Mouse (Mus musculus): ENCODE data around the gene Col11a2. TPM values are rescaled to one million over a fixed set of nuclear protein-coding genes. Genes with fewer than 3 reads are reported as not detected.

Gene Col11a2
- polyA plus RNA-seq, 1 experiment from 2014 or later = 1.3 TPM

DNA sequence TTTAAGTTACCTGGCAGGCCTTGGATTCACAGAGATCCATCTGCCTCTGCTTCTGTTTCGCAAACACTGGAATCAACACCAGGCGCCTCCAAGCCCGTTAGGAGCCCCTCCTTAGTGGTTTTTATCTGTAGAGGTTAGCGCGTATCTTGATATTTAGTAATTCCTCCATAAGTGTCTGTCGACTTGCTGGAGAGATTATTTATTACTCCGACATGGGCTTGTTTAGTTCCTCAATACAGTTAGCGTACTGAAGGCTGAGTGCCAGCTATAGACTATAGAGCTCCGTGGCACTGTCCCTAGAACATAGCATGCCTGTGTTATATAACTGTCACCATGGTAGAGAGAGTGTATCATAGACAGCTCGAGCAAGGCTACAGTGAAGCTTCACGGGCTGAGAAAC is 48.9 kb downstream of the Col11a2 start:
- no peak overlapping the region for H3K4me2 ChIP-seq (ENCODE audit: low read depth, low read length, severe bottlenecking)
- no peak overlapping the region for H3K27ac ChIP-seq (ENCODE audit: low read depth, low read length)
- H3K9me3 ChIP-seq (ENCODE audit: control insufficient read depth, low read length) = no peaks in the 10 kb centered on the region
- WGBS = 93% methylated on average over 11 of the region's 11 CpGs
- H3K4me1 ChIP-seq (replicated peaks; ENCODE audit: control insufficient read depth, insufficient read depth, low read length) = no peaks in the 10 kb centered on the region
- no peaks in the 10 kb centered on the region for H3K27me3 ChIP-seq (ENCODE audit: control insufficient read depth, insufficient read depth, low read length)
- no peak for DNase-seq (ENCODE audit: low spot score)
- H3K4me3 ChIP-seq (ENCODE audit: low read depth, low read length) = no peak overlapping the region
- no peak for ATAC-seq (replicated peaks; ENCODE audit: low FRiP score)
- H3K36me3 ChIP-seq (ENCODE audit: control insufficient read depth, insufficient read depth, low read length) = no peaks in the 10 kb centered on the region
- no peak overlapping the region for H3K9ac ChIP-seq (ENCODE audit: low read length)

DNA sequence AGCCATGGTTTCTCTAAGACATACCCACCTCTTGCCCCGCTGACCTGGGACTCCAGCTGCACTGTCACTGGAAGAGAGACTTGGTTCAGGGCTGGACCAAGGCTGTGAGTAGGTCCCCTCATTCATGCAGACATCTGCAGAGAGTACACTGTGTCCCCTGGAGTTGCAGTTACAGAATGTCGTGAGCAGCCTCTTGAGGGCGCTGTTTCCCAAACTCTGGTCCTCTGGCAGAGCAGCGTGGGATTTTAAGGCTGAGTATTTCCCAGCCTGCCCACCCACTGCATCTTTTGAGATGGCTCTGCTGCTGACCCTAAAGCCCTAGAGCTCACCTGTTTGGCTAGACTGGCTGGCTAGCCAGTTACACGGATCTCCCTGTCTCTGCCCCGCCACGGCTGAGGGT is 51.7 kb downstream of the Col11a2 start:
- no peak overlapping the region for H3K4me3 ChIP-seq (ENCODE audit: low read depth, low read length)
- no peak for ATAC-seq (replicated peaks; ENCODE audit: low FRiP score)
- H3K4me2 ChIP-seq (ENCODE audit: low read depth, low read length, severe bottlenecking) = no peak overlapping the region
- no peaks in the 10 kb centered on the region for H3K36me3 ChIP-seq (ENCODE audit: control insufficient read depth, insufficient read depth, low read length)
- H3K27ac ChIP-seq (ENCODE audit: low read depth, low read length) = no peak overlapping the region
- DNase-seq (ENCODE audit: low spot score) = peak; percentile 63
- H3K9me3 ChIP-seq (ENCODE audit: control insufficient read depth, low read length) = no peaks in the 10 kb centered on the region
- WGBS = 45% methylated on average over 7 of the region's 7 CpGs
- H3K4me1 ChIP-seq (replicated peaks; ENCODE audit: control insufficient read depth, insufficient read depth, low read length) = no peaks in the 10 kb centered on the region
- H3K9ac ChIP-seq (ENCODE audit: low read length) = no peak overlapping the region
- H3K27me3 ChIP-seq (ENCODE audit: control insufficient read depth, insufficient read depth, low read length) = no peaks in the 10 kb centered on the region

DNA sequence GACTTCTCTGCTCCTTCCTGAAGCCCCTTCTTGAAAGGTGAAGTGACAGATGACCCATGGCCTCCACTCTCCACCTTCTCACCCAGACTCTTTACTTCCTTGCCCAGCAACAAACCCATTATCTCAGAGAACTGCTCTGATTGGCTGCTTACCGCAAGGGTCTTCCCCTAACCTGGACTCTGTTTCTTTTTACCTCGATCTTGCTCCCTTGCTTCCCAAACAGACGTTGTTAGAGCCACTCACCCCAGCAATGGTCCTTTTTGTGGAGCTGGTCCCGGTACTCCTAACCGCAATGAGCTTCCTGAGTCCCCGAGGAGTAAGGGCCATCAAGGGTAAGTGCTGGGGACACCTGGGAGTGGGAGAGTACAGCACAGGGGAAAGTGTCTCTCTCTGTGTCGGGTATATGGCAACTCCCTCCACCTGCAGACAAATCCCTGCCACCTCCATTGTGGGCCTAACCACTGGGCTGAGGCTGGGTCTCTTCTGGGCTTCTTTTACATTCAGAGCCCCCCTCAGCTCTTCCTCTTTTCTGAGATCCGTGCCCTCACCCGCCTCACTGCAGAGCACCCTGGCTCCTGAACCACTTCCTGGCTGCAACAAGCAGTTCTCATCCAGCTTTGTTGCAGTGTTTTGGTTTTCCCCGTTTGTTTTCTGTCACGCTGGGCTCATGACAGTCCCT is 53.1 kb downstream of the Col11a2 start, which contains the start of gene H2-Oa:
Gene H2-Oa (plus strand): TSS at position 144 of the 679 bp plus-strand sequence.
- no peaks in the 10 kb centered on the region for H3K9me3 ChIP-seq (ENCODE audit: control insufficient read depth, low read length)
- no peak within 1 kb of the TSS for H3K4me3 ChIP-seq (ENCODE audit: low read depth, low read length)
- no peak within 1 kb of the TSS for H3K27ac ChIP-seq (ENCODE audit: low read depth, low read length)
- ATAC-seq (replicated peaks; ENCODE audit: low FRiP score) (no peak), DNase-seq (ENCODE audit: low spot score) (no peak)
- no peak within 1 kb of the TSS for H3K4me2 ChIP-seq (ENCODE audit: low read depth, low read length, severe bottlenecking)
- no peaks in the 10 kb centered on the region for H3K36me3 ChIP-seq (ENCODE audit: control insufficient read depth, insufficient read depth, low read length)
- H3K9ac ChIP-seq (ENCODE audit: low read length) = no peak within 1 kb of the TSS
- 52% methylated on average over 11 of the region's 11 CpGs for WGBS
- H3K4me1 ChIP-seq (replicated peaks; ENCODE audit: control insufficient read depth, insufficient read depth, low read length) = no peaks in the 10 kb centered on the region
- H3K27me3 ChIP-seq (ENCODE audit: control insufficient read depth, insufficient read depth, low read length) = no peaks in the 10 kb centered on the region

DNA sequence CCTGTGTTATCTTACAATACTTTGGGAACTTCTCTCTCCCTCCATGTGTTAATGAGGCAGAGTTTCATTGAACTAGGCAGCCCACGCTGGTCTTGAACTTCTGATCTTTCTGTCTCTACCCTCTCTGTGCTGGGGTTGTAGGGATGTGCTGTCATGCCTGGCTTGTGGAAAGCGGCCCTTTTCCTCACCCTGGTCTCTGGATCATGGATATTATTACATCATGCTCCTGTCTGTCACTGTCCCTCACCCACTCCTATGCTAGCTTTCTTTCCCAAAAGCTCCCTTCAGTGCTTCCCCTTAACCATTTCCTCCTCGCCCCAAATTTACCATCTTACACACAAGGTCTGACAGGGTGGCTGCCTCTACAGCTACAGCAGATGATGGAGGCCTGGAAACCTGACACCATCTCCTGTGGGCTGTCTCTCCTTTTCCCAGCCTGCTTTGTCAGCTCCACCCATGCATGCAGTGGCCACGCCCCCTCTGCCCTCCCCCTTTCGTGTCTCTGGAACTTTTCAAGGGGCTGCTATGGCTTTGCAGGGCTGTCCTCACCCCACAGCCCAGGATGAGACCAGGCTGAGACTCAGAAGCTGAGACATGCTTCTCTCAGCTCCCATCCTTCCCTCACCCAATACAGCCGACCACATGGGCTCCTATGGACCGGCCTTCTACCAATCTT is 54.1 kb downstream of the Col11a2 start:
- no peaks in the 10 kb centered on the region for H3K36me3 ChIP-seq (ENCODE audit: control insufficient read depth, insufficient read depth, low read length)
- no peak overlapping the region for H3K27ac ChIP-seq (ENCODE audit: low read depth, low read length)
- WGBS = 43% methylated on average over 7 of the region's 7 CpGs
- H3K4me1 ChIP-seq (replicated peaks; ENCODE audit: control insufficient read depth, insufficient read depth, low read length) = no peaks in the 10 kb centered on the region
- ATAC-seq (replicated peaks; ENCODE audit: low FRiP score) (peak; percentile 58), DNase-seq (ENCODE audit: low spot score) (peak; percentile 77)
- no peak overlapping the region for H3K9ac ChIP-seq (ENCODE audit: low read length)
- H3K4me2 ChIP-seq (ENCODE audit: low read depth, low read length, severe bottlenecking) = no peak overlapping the region
- H3K9me3 ChIP-seq (ENCODE audit: control insufficient read depth, low read length) = no peaks in the 10 kb centered on the region
- H3K27me3 ChIP-seq (ENCODE audit: control insufficient read depth, insufficient read depth, low read length) = no peaks in the 10 kb centered on the region
- H3K4me3 ChIP-seq (ENCODE audit: low read depth, low read length) = no peak overlapping the region

DNA sequence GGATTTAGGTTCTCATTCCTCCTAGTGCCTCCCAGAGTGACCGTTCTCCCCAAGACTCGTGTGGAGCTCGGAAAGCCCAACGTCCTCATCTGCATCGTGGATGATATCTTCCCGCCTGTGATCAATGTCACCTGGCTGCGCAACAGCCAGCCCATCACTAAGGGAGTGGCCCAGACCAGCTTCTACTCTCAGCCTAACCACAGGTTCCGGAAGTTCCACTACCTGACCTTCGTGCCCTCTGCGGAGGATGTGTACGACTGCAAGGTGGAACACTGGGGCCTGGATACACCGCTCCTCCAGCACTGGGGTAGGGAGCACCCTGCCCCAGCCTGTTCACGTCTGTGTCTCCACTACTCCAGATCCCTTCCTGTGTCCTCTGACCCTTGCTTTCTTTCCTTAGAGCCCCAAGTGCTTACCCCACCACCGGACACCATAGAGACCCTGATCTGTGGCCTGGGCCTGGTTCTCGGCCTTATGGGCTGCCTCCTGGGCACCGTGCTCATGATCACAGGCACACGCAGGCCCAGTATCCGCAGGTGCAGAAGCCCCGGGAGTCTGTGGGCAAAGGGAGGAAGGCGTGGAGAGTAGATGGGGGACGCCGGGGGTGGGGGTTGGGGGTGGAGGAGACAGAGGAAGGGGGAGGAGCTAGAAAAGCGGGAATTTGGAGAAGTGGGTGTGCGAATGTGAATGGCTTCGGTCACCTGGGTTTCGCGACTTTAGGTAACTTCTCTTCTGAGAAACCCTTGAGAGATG is 55.2 kb downstream of the Col11a2 start:
- DNase-seq (ENCODE audit: low spot score) (no peak), ATAC-seq (replicated peaks; ENCODE audit: low FRiP score) (no peak)
- Histone ChIP-seq H3K9ac (ENCODE audit: low read length) (no peak overlapping the region), H3K4me3 (ENCODE audit: low read depth, low read length) (no peak overlapping the region), H3K4me2 (ENCODE audit: low read depth, low read length, severe bottlenecking) (no peak overlapping the region), H3K36me3 (ENCODE audit: control insufficient read depth, insufficient read depth, low read length) (no peaks in the 10 kb centered on the region), H3K9me3 (ENCODE audit: control insufficient read depth, low read length) (no peaks in the 10 kb centered on the region), H3K27ac (ENCODE audit: low read depth, low read length) (no peak overlapping the region), H3K27me3 (ENCODE audit: control insufficient read depth, insufficient read depth, low read length) (no peaks in the 10 kb centered on the region), H3K4me1 (replicated peaks; ENCODE audit: control insufficient read depth, insufficient read depth, low read length) (no peaks in the 10 kb centered on the region)
- 83% methylated on average over 27 of the region's 27 CpGs for WGBS

DNA sequence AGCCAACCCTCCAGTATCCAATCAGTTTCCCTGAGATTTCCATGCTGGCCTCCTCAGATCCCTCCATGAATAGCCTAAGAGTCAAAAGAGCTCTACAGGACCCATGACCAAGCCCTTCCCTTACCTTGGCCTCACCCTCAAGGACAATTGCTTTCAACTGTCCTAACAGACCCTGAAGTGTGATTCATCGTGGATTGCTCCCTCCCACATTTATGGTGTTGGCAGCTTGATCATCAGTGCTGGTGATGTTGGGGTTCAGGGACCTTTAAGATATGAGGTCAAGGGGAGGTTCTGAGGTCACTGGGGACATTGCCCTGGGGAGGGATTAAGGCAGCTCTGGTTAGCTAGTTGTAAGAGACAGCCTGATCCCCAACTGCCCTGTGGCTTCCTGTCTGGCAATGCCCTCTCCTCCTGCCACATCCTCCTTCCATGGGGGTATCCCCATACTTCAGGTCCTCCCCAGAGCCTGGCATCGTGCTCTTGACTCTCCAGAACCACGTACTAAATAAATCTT is 57.3 kb downstream of the Col11a2 start:
- ATAC-seq (replicated peaks; ENCODE audit: low FRiP score) (no peak), DNase-seq (ENCODE audit: low spot score) (no peak)
- H3K27ac ChIP-seq (ENCODE audit: low read depth, low read length) = no peak overlapping the region
- H3K4me3 ChIP-seq (ENCODE audit: low read depth, low read length) = no peak overlapping the region
- no peaks in the 10 kb centered on the region for H3K9me3 ChIP-seq (ENCODE audit: control insufficient read depth, low read length)
- H3K4me1 ChIP-seq (replicated peaks; ENCODE audit: control insufficient read depth, insufficient read depth, low read length) = no peaks in the 10 kb centered on the region
- H3K27me3 ChIP-seq (ENCODE audit: control insufficient read depth, insufficient read depth, low read length) = no peaks in the 10 kb centered on the region
- no peak overlapping the region for H3K4me2 ChIP-seq (ENCODE audit: low read depth, low read length, severe bottlenecking)
- no peaks in the 10 kb centered on the region for H3K36me3 ChIP-seq (ENCODE audit: control insufficient read depth, insufficient read depth, low read length)
- WGBS = 68% methylated on average over 3 of the region's 3 CpGs
- H3K9ac ChIP-seq (ENCODE audit: low read length) = no peak overlapping the region

DNA sequence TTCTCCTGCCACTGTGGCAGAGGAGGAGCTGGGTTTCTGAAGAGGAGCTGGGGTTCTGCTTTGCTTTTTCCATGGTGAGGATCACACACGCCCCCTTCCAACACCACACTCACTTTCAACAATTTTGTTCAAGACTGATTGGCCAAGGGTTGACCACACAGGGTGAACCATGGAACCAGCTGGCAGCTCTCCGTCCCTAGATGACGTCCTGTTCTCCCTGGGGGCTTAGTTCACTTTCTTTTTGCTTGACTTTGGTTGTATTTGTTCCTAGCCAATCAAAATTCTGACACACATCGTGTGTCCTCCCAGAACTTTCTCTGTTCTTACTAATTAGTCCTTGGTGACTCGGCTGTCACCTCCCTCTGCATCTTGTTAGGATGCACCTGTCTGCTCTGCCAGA is 58.0 kb downstream of the Col11a2 start:
- no peak for ATAC-seq (replicated peaks; ENCODE audit: low FRiP score)
- H3K36me3 ChIP-seq (ENCODE audit: control insufficient read depth, insufficient read depth, low read length) = no peaks in the 10 kb centered on the region
- H3K27me3 ChIP-seq (ENCODE audit: control insufficient read depth, insufficient read depth, low read length) = no peaks in the 10 kb centered on the region
- no peak overlapping the region for H3K4me2 ChIP-seq (ENCODE audit: low read depth, low read length, severe bottlenecking)
- 67% methylated on average over 5 of the region's 5 CpGs for WGBS
- no peak overlapping the region for H3K27ac ChIP-seq (ENCODE audit: low read depth, low read length)
- no peaks in the 10 kb centered on the region for H3K4me1 ChIP-seq (replicated peaks; ENCODE audit: control insufficient read depth, insufficient read depth, low read length)
- no peak overlapping the region for H3K4me3 ChIP-seq (ENCODE audit: low read depth, low read length)
- no peak for DNase-seq (ENCODE audit: low spot score)
- H3K9me3 ChIP-seq (ENCODE audit: control insufficient read depth, low read length) = no peaks in the 10 kb centered on the region
- H3K9ac ChIP-seq (ENCODE audit: low read length) = no peak overlapping the region

DNA sequence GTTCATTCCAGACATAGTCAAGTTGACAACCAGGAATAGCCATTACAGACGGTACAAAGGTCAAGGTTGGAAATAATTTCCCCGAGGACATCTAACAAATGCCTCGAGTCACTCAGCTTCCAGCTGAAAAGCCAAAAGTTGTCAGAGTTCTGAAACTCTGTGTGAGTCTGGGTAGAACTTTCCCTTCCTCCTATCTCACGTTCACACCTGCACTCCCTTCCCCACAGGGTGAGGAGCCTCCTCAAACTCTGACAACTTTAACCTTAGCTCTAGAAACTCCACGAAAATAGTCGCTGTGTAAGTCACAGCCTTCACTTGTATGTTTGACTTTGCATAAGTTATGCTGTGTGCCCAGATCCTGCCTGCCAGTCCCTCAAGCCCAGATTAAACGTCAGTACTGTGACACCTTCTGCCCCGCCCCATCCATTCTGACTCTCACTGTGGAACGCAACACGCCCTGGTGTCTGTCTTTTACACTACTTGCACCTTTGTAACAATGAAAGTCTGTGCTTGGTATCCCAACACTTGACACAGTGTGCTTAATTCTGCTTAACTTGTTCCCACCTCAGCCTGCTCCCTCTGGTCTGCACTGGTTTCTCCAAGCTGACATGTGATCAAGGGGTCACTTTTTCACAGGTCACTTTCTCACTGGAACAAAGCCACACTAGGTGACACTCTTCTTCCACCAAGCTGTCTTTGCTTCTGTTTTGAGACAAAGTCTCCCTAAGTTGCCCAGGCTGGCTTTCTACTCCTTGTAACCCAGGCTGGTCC is 59.7 kb downstream of the Col11a2 start:
- no peak for ATAC-seq (replicated peaks; ENCODE audit: low FRiP score)
- Histone ChIP-seq H3K36me3 (ENCODE audit: control insufficient read depth, insufficient read depth, low read length) (no peaks in the 10 kb centered on the region), H3K9me3 (ENCODE audit: control insufficient read depth, low read length) (no peaks in the 10 kb centered on the region), H3K27me3 (ENCODE audit: control insufficient read depth, insufficient read depth, low read length) (no peaks in the 10 kb centered on the region), H3K4me1 (replicated peaks; ENCODE audit: control insufficient read depth, insufficient read depth, low read length) (no peaks in the 10 kb centered on the region), H3K27ac (ENCODE audit: low read depth, low read length) (no peak overlapping the region), H3K9ac (ENCODE audit: low read length) (no peak overlapping the region), H3K4me3 (ENCODE audit: low read depth, low read length) (no peak overlapping the region), H3K4me2 (ENCODE audit: low read depth, low read length, severe bottlenecking) (no peak overlapping the region)
- WGBS = 71% methylated on average over 10 of the region's 10 CpGs
- DNase-seq (ENCODE audit: low spot score) = no peak
